Mouse (Mus musculus): ENCODE data around the gene Btbd8.

Gene Btbd8

GRCm38 (mm10) chr5:107449620-107450019, 11.8 kb downstream of the Btbd8 start:
- DNase-seq (ENCODE audit: low read depth, low spot score): no peak

GRCm38 (mm10) chr5:107450299-107450698, 12.5 kb downstream of the Btbd8 start:
- DNase-seq (ENCODE audit: low read depth, low spot score): no peak

GRCm38 (mm10) chr5:107462147-107463076, 24.6 kb downstream of the Btbd8 start:
- no peak for DNase-seq (ENCODE audit: low read depth, low spot score)

- no peak for DNase-seq (ENCODE audit: low read depth, low spot score)
Measured at GRCm38 (mm10) chr5:107466501-107466900, 28.7 kb downstream of the Btbd8 start.

GRCm38 (mm10) chr5:107467098-107467497, 29.3 kb downstream of the Btbd8 start:
- DNase-seq (ENCODE audit: low read depth, low spot score): no peak

GRCm38 (mm10) chr5:107470600-107471329, 33.0 kb downstream of the Btbd8 start:
- no peak for DNase-seq (ENCODE audit: low read depth, low spot score)

GRCm38 (mm10) chr5:107480194-107480593, 42.4 kb downstream of the Btbd8 start:
- DNase-seq (ENCODE audit: low read depth, low spot score): no peak

GRCm38 (mm10) chr5:107488996-107489395, 51.2 kb downstream of the Btbd8 start:
- no peak for DNase-seq (ENCODE audit: low read depth, low spot score)

GRCm38 (mm10) chr5:107491036-107491435, 53.2 kb downstream of the Btbd8 start:
- DNase-seq (ENCODE audit: low read depth, low spot score): no peak

- no peak for DNase-seq (ENCODE audit: low read depth, low spot score)
Measured at GRCm38 (mm10) chr5:107492471-107492870, 54.7 kb downstream of the Btbd8 start.

- no peak for DNase-seq (ENCODE audit: low read depth, low spot score)
Measured at GRCm38 (mm10) chr5:107494759-107495158, 57.0 kb downstream of the Btbd8 start.

GRCm38 (mm10) chr5:107496047-107496446, 58.2 kb downstream of the Btbd8 start:
- no peak for DNase-seq (ENCODE audit: low read depth, low spot score)

GRCm38 (mm10) chr5:107497519-107498501, 60.0 kb downstream of the Btbd8 start:
- no peak for DNase-seq (ENCODE audit: low read depth, low spot score)

- no peak for DNase-seq (ENCODE audit: low read depth, low spot score)
Measured at GRCm38 (mm10) chr5:107498806-107499310, 61.1 kb downstream of the Btbd8 start.

- no peak for DNase-seq (ENCODE audit: low read depth, low spot score)
Measured at GRCm38 (mm10) chr5:107499891-107500535, 62.2 kb downstream of the Btbd8 start.

- DNase-seq (ENCODE audit: low read depth, low spot score): no peak
Measured at GRCm38 (mm10) chr5:107500741-107501140, 62.9 kb downstream of the Btbd8 start.

GRCm38 (mm10) chr5:107507321-107507720, 69.5 kb downstream of the Btbd8 start, which contains the start of gene Gm42669:
Gm42669 (plus strand) TSS chr5:107507621.
- no peak for DNase-seq (ENCODE audit: low read depth, low spot score)

GRCm38 (mm10) chr5:107510503-107510902, 72.7 kb downstream of the Btbd8 start:
- peak; percentile 77 for DNase-seq (ENCODE audit: low read depth, low spot score)

- DNase-seq (ENCODE audit: low read depth, low spot score): no peak
Measured at GRCm38 (mm10) chr5:107511326-107511725, 73.5 kb downstream of the Btbd8 start.

GRCm38 (mm10) chr5:107513583-107513982, 75.8 kb downstream of the Btbd8 start:
- DNase-seq (ENCODE audit: low read depth, low spot score): no peak

- no peak for DNase-seq (ENCODE audit: low read depth, low spot score)
Measured at GRCm38 (mm10) chr5:107515453-107515852, 77.7 kb downstream of the Btbd8 start.
